Mouse (Mus musculus): ENCODE measurements around the gene Adarb1.

Adarb1 gene

GRCm38 (mm10) chr10:77418138-77418537, at the start of gene Adarb1:
Gene Adarb1, minus strand, starts transcription at chr10:77418270.
- peak; percentile 83 for DNase-seq (ENCODE audit: low spot score)

DNA sequence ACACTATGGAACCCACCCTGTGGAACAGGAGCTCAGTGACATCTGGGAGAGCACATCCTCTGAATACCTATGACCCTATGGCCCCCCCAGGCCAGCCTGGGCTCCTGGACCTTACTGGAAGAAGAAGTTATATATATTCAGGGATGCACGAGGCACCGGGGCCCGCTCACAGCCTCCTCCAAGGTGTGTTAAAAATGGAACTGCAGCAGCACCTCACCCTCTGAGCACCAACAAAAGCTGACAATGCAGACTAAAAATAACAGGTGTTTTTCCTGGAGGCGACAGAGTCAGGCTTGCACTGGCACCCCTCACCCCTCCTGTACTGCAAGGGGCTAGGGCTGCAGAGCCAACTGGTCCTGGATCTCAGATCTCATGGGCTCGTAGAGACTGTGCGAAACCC, 49.3 kb upstream of the Adarb1 start:
- no peak for DNase-seq (ENCODE audit: low spot score)

- no peak for DNase-seq (ENCODE audit: low spot score)
Measured at GRCm38 (mm10) chr10:77465902-77466301, 47.8 kb upstream of the Adarb1 start.

DNA sequence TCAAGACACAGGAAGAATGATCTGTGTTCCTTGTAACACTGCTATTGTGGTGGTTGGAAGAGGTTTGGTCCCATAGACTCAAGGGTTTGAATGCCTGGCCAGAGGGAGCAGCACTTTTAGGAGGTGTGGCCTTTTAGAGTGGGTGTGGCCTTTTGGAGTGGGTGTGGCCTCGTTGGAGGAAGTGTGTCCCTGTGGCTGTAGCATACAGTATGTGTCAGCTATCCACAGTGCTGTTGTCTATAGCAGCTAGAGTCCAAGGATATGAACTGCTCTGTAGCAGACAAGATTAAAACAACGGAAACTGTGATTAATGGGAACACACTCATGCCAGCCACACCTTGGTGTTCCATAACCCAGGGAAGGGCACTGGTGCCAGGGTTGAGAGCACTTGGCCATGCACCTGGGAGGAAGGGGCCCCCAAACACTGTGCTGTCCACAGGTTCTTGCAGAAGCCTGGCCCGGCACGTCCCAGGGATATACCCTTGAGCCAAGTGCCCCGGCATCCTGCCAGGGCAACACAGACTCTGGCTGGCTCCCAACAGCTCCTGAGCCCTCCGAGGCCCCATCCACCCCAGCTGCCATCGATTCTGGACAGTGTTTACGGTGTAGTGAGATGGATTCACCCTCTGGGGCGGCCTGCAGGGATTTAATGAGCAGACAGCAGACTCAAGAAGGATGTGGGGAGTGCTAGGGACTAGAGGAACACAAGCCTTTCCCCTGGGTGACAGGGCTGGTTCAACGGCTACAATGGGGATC, 46.3 kb upstream of the Adarb1 start:
- peak; percentile 61 for DNase-seq (ENCODE audit: low spot score)

GRCm38 (mm10) chr10:77461161-77461560, 43.1 kb upstream of the Adarb1 start:
- no peak for DNase-seq (ENCODE audit: low spot score)

- no peak for DNase-seq (ENCODE audit: low spot score)
Measured at GRCm38 (mm10) chr10:77457701-77458100, 39.6 kb upstream of the Adarb1 start.

GRCm38 (mm10) chr10:77456507-77456906, 38.4 kb upstream of the Adarb1 start:
- peak; percentile 44 for DNase-seq (ENCODE audit: low spot score)

- DNase-seq (ENCODE audit: low spot score): no peak
Measured at GRCm38 (mm10) chr10:77455251-77456010, 37.4 kb upstream of the Adarb1 start.

DNA sequence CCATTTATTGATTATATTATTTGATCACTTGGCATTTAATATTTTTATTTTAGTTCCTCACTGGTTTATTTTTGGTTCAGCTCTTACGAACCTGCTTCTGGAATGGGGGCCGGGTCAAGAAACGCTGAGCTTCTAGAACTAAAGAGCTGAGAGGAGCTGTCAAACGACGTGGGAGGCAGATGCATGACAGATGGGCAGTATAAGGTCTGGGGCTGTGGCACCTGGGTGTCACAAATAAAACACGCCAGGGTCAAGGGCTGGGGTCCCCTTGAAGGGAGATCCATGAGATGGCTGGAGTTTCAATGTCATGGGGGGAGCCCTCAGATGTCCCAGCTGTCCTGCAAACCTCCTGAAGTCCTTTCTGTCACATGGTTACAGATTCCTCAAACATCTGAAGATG, 36.7 kb upstream of the Adarb1 start:
- DNase-seq (ENCODE audit: low spot score): no peak

DNA sequence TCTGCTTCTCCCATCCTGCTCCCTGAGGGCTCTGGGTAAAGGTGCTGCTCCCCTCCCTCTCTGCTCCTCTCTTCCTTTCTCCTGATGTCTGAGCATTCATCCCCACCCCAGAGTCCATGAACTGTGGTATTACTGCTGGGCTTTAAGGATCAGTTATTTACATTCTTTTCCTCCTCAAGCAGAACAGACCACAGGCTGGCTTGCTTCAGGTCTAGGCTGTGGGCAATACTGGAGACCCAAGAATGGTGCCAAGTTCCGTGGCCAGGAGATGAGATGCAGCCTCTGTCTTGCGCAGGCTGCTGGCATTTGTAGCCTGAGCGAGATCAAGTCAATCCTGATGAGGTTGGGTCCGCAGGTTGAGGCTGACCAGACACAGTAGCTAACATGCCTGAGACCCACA, 33.8 kb upstream of the Adarb1 start:
- DNase-seq (ENCODE audit: low spot score): no peak

DNA sequence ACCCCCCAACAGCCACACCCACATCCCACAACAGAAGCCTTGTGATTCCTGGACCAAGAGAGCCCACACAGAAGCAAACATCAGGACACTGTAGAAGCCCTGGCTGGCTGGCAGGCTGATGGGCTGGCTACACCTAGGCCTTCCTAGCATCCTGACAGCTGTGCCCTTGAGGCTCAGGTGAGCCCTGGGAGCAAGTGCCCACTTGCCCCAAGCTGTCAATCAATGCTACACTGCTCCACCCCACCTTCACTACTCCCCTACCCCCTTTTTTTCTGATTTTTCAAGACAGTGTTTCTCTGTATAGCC, 32.0 kb upstream of the Adarb1 start:
- no peak for DNase-seq (ENCODE audit: low spot score)

DNA sequence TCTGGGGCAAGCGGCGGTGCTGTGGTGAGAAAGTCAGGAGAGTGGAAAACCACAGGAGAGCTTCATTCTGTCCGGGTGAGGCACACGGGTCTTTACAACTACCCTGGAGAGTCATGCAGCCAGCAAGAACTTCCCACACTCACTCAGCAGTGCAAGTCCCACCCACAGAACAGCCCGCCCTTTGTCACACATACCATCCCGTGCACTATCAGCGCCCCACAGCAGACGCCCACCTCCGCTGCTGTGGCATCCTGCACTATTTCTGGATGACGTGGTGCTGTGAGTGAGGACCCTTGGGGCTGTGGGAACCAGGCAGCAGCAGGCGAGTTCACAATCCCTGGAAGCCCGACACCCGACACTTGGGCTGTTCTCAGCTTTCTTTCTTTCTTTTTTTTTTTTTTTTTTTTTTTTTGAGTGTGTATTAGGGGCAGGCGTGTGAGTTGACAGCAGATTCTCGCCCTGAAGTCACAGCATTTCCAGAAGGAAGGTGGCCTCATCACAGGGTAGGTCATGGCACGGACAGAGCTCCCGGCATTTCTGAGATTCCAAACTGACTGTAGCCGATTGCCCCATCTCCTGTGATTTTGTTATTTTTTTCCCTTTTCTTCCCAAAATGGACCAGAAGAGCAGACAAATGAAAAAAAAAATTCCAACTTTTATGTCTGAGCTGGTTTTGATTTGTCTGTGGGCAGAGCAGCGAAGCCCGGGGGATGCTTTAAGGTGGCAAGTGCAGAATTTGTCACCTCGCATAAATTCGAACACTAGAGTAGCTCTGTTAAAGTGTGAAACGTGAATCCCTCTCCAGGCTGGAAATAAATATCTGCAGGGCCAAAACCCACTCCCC, 31.5 kb upstream of the Adarb1 start:
- no peak for DNase-seq (ENCODE audit: low spot score)

DNA sequence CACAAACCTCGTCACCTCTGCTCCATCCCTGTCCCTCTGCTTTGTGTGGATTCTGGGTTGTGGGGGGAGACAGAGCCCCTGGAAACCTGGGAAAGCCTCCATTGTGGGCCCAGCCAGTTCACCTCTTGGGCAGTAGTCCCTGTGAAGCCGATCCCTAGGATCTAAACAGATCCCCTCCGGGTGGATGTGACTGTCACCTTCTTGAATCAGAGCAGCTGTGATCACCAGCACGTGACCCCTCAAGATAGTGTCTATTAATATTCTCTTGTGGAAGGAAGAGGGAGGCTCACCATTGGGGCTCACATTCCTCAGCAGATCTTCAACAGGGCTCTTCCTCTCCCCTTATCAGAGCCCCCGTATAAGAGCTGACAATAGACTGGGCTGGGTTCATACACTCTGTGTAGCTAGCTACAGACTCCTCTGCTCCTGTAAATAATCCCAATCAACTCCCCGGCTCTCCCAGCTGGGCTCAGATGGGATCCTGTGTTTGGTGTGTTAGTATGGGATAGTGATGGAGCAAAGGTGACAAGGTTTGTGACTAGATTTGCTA, 30.7 kb upstream of the Adarb1 start:
- DNase-seq (ENCODE audit: low spot score): no peak

GRCm38 (mm10) chr10:77448209-77448608, 30.1 kb upstream of the Adarb1 start:
- DNase-seq (ENCODE audit: low spot score): no peak

DNA sequence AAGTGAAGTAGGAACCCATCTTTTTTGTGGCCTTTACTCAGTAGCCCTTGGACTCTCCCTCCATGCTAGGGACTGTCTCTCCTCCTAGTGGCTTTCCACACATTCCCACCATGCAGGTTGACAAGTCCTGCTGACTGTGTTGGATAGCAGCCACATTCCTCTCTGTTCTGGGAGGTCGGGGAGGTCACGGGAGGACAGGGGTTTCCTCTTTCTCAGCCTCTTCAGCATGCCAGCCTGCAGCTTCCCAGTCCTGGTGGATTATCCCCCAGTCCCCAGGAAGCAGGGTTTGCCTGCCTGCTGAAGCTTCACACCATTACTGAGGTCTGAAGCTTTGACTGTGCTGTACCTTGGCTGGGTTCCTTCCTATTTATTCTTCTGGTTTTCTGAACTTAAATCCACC, 29.7 kb upstream of the Adarb1 start:
- DNase-seq (ENCODE audit: low spot score): no peak

DNA sequence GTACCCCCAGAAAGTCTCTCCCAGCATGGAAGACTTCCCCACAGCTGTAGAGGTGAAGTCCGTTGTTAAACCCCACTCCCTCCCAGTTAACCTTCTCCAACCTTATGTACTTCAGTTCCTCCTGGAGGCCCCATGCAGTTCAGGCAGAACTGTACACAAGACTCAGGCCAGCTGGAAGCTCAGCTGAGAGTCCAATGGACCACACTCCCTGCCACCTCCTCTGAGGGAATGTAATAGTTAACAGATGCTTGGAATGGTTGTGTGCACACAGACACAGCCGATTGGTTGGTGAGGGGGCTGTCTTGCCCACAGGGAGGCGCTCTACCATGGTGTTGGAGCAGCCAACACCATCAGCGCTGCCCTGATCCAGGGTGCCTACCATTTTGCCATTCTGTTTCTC, 24.2 kb upstream of the Adarb1 start:
- no peak for DNase-seq (ENCODE audit: low spot score)

- no peak for DNase-seq (ENCODE audit: low spot score)
Measured at GRCm38 (mm10) chr10:77441812-77442211, 23.7 kb upstream of the Adarb1 start.

GRCm38 (mm10) chr10:77440841-77441755, 23.0 kb upstream of the Adarb1 start:
- peak; percentile 63 for DNase-seq (ENCODE audit: low spot score)

DNA sequence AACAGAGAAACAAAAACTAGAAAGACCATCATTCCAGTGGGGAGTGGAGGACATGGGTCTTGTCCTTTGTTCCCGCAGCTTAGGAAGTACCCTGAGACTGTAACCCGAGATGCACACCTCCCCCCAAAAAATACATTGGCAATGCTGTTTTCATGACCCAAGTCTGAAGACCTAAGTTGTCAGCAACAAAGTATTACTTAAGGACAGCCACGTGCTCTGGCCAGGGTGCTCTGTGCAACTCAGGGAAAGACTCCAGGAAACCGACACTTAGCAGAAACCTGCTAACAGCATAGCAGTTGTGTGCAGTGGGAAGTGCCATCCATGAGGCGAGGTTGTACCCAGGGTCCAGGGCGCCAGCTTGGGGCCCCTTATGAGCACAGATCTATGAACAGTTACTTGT, 22.2 kb upstream of the Adarb1 start:
- DNase-seq (ENCODE audit: low spot score): no peak

DNA sequence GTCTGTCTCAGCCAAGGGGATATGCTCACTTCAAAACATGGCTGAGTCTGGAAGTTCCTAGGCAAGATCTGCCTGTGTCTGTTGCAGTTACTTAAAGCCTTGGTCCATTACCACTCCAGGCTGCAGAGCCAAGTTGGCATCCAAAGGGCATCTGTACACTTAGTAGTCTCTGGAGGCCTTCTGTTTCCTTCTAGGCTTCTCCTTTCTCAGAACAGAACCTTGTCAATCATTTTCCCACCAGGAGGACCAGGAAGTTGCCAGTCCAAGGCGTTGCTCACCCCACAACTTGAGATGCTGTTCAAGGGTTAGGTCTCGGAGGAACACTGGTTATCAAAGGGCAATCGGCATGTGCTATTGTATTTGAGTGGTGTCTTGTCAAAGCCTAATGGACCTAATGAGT, 21.0 kb upstream of the Adarb1 start:
- DNase-seq (ENCODE audit: low spot score): no peak

DNA sequence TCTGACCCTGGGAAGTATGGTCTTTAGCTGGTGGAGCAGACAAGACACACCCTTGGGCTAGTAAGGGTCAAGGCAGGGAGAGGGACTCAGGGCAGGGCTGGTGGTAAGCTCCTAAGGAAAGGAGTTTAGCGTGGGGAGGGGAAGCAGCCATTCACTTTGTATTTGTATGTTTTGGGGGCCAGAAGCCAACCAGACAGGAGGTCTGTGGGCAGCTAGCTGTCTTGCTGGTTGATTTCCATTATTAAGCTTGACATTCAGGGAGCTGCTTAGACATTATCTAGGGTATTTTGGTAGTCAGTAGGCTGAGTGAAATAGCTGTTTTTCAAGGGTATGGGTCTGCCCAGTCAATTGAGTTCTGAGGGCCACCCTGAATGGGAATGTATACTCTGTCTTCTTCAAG, 20.0 kb upstream of the Adarb1 start:
- no peak for DNase-seq (ENCODE audit: low spot score)
